Mouse (Mus musculus): Measurements from ENCODE around the gene Fmo4. TPM values are rescaled to one million over a fixed set of nuclear protein-coding genes. Genes with fewer than 3 reads are reported as not detected.
"Not testable (repeated sequence)": the region's sequence is repeated elsewhere in the genome, so short reads cannot be mapped to it uniquely, and the experiment has no call there.

Fmo4 gene
- polyA plus RNA-seq, 1 experiment from 2014 or later = 0.38 TPM

- H3K27ac ChIP-seq (ENCODE audit: low read depth) = no peak overlapping the region
- TF ChIP-seq CTCF (IDR thresholded peaks at IDR 0.05; ENCODE audit: low read depth) = no peak
- H3K9me3 ChIP-seq (ENCODE audit: low read depth, low read length) = no peaks in the 10 kb centered on the region
- no peak overlapping the region for H3K9ac ChIP-seq
- H3K4me3 ChIP-seq (ENCODE audit: low read depth, low read length) = no peak overlapping the region
- DNase-seq (peak; percentile 68), ATAC-seq (ENCODE audit: insufficient read depth) (no peak)
- H3K4me1 ChIP-seq (ENCODE audit: insufficient read depth) = no peaks in the 10 kb centered on the region
- no peaks in the 10 kb centered on the region for H3K27me3 ChIP-seq (ENCODE audit: insufficient read depth, low read length)
- no peak overlapping the region for H3K4me2 ChIP-seq
- H3K36me3 ChIP-seq (ENCODE audit: insufficient read depth) = no peaks in the 10 kb centered on the region
These were observed 17.3 kb downstream of the Fmo4 start for GRCm38 (mm10) chr1:162796441-162796840.

DNA sequence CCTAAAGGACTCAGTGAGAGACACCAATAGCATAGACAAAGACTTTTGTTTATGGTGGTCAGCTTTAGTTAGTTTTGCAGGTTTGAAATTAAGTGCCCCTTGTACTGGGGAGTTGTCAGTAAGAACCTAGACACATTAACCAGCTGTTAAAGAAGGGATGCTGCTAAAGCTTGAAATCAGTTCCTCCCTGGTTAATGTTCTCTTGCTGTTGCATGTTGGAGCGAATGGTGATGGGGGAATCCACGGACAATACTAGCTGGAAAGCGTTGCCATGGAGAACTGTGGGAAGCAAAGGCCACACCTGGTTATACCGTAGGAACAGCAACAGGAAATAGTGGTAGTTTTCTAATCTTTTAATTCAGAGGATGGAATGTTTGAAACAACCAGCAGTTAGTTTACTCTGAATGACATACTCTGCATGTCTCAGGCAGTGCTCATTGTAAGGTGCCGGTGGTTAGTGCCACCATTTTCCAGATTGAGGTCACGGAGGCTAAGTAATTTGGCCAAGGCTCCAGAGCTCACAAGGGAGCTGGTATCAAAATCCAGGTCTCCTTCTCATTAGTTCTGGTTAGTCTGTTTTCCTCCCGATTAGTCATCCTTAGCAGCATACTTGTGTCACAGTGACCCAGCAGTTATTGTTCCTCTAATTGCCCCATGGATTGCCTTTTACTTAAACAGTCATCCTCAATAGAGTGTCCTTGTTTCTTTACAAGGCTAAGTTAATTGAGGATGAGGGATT, 21.3 kb downstream of the Fmo4 start:
- H3K27ac ChIP-seq (ENCODE audit: low read depth) = no peak overlapping the region

GRCm38 (mm10) chr1:162785222-162785621, 28.6 kb downstream of the Fmo4 start:
- 78% methylated on average over 4 of the region's 4 CpGs for WGBS
- no peak overlapping the region for H3K27ac ChIP-seq (ENCODE audit: low read depth)
- H3K4me2 ChIP-seq = no peak overlapping the region
- ATAC-seq (ENCODE audit: insufficient read depth) (no peak), DNase-seq (no peak)
- H3K9ac ChIP-seq = no peak overlapping the region
- H3K4me1 ChIP-seq (ENCODE audit: insufficient read depth) = no peaks in the 10 kb centered on the region
- H3K27me3 ChIP-seq (ENCODE audit: insufficient read depth, low read length) = no peaks in the 10 kb centered on the region
- H3K4me3 ChIP-seq (ENCODE audit: low read depth, low read length) = no peak overlapping the region
- no peak for TF ChIP-seq CTCF (IDR thresholded peaks at IDR 0.05; ENCODE audit: low read depth)
- no peaks in the 10 kb centered on the region for H3K36me3 ChIP-seq (ENCODE audit: insufficient read depth)
- H3K9me3 ChIP-seq (ENCODE audit: low read depth, low read length) = no peaks in the 10 kb centered on the region

More for the DNA sequence above, 21.3 kb downstream of the Fmo4 start:
- no peaks in the 10 kb centered on the region for H3K27me3 ChIP-seq (ENCODE audit: insufficient read depth, low read length)
- no peaks in the 10 kb centered on the region for H3K36me3 ChIP-seq (ENCODE audit: insufficient read depth)
- ATAC-seq (ENCODE audit: insufficient read depth) (no peak), DNase-seq (no peak)
- no peak overlapping the region for H3K4me2 ChIP-seq
- WGBS = 72% methylated on average over 7 of the region's 7 CpGs
- TF ChIP-seq CTCF (IDR thresholded peaks at IDR 0.05; ENCODE audit: low read depth) = no peak
- H3K4me3 ChIP-seq (ENCODE audit: low read depth, low read length) = no peak overlapping the region
- no peaks in the 10 kb centered on the region for H3K9me3 ChIP-seq (ENCODE audit: low read depth, low read length)
- H3K9ac ChIP-seq = no peak overlapping the region
- no peaks in the 10 kb centered on the region for H3K4me1 ChIP-seq (ENCODE audit: insufficient read depth)

GRCm38 (mm10) chr1:162783669-162784248, 30.0 kb downstream of the Fmo4 start:
- H3K36me3 ChIP-seq (ENCODE audit: insufficient read depth) = no peaks in the 10 kb centered on the region
- H3K4me1 ChIP-seq (ENCODE audit: insufficient read depth) = no peaks in the 10 kb centered on the region
- ATAC-seq (ENCODE audit: insufficient read depth) (no peak), DNase-seq (no peak)
- no peak overlapping the region for H3K4me3 ChIP-seq (ENCODE audit: low read depth, low read length)
- no peaks in the 10 kb centered on the region for H3K27me3 ChIP-seq (ENCODE audit: insufficient read depth, low read length)
- no peak for TF ChIP-seq CTCF (IDR thresholded peaks at IDR 0.05; ENCODE audit: low read depth)
- no peak overlapping the region for H3K27ac ChIP-seq (ENCODE audit: low read depth)
- H3K9ac ChIP-seq = no peak overlapping the region
- no peaks in the 10 kb centered on the region for H3K9me3 ChIP-seq (ENCODE audit: low read depth, low read length)
- 79% methylated on average over 7 of the region's 7 CpGs for WGBS
- H3K4me2 ChIP-seq = no peak overlapping the region

DNA sequence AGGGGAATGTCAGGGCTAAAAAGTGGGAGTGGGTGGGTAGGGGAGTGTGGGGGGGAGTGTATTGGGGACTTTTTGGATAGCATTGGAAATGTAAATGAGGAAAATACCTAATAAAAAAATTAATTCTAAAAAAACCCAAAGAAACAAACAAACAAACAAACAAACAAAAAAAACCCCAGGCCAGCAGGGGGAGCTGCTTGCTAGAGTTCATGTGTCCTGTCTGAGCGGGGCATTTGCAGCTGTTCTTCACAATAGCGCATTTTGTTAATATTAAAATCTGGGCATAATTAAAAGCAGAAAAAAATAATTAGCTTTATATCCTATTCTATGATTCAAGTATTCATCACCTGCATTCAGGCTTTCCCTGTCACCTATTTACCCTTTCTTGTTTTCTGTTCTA, 32.7 kb downstream of the Fmo4 start:
- H3K27ac ChIP-seq (ENCODE audit: low read depth); DNase-seq; H3K9ac ChIP-seq; H3K36me3 ChIP-seq (ENCODE audit: insufficient read depth); H3K4me1 ChIP-seq (ENCODE audit: insufficient read depth); ATAC-seq (ENCODE audit: insufficient read depth); H3K4me3 ChIP-seq (ENCODE audit: low read depth, low read length); H3K4me2 ChIP-seq; H3K9me3 ChIP-seq (ENCODE audit: low read depth, low read length); H3K27me3 ChIP-seq (ENCODE audit: insufficient read depth, low read length): not testable (repeated sequence)
- WGBS = 92% methylated on average over 2 of the region's 2 CpGs

DNA sequence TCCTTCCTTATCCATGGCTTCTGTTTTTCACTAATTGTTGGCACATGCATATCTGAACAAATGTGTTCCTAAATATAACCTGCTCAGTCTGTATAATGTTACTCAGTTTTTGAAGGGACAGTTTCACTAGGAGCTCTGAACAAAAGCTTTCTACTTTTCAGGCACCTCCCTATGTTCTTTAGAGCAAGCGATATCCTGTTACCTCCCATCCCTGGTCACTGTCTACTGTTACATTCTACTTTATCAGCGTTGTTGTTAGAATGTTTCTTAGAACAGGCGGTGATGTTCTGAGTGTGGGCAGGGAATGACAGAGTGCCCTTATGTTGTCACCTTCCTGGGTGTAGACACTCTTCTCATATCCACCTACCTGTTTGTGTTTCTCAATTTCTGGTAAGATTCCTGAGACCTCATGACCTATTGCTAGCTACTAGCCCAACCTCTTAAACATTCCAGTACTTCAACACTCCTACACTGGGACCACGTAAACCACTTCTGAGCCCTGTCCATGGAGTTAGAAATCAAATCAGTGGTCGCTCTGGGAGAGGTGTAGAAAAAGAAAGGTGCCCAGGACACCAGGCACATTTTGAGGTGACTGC, 35.7 kb downstream of the Fmo4 start:
- ATAC-seq (ENCODE audit: insufficient read depth) (no peak), DNase-seq (no peak)
- H3K4me1 ChIP-seq (ENCODE audit: insufficient read depth) = no peaks in the 10 kb centered on the region
- no peak overlapping the region for H3K9ac ChIP-seq
- 60% methylated on average over 5 of the region's 5 CpGs for whole genome bisulfite sequencing
- no peaks in the 10 kb centered on the region for H3K9me3 ChIP-seq (ENCODE audit: low read depth, low read length)
- H3K4me2 ChIP-seq = no peak overlapping the region
- H3K4me3 ChIP-seq (ENCODE audit: low read depth, low read length) = no peak overlapping the region
- no peaks in the 10 kb centered on the region for H3K36me3 ChIP-seq (ENCODE audit: insufficient read depth)
- H3K27me3 ChIP-seq (ENCODE audit: insufficient read depth, low read length) = no peaks in the 10 kb centered on the region
- no peak for TF ChIP-seq CTCF (IDR thresholded peaks at IDR 0.05; ENCODE audit: low read depth)
- H3K27ac ChIP-seq (ENCODE audit: low read depth) = no peak overlapping the region

DNA sequence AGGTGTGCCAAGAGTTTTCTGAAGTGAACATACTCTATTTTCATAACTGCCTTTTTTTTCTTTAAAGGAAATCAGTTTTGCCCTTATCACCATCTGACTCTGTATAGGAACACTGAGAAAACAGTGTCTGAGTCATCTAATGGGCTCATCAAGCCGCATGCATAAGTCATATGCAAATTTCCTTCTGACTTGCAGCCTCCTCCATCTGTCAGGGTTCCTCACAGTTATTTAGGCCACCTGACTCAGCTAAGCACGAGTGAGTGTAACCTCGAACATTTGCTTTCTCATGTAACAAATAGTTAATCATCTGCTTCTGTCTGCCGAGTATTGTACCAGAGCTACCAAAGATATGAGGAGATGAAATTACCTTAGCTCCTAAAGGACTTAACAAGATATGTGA, 40.1 kb downstream of the Fmo4 start:
- H3K4me1 ChIP-seq (ENCODE audit: insufficient read depth) = no peaks in the 10 kb centered on the region
- H3K27ac ChIP-seq (ENCODE audit: low read depth) = no peak overlapping the region
- no peak overlapping the region for H3K4me2 ChIP-seq
- H3K36me3 ChIP-seq (ENCODE audit: insufficient read depth) = no peaks in the 10 kb centered on the region
- no peak for TF ChIP-seq CTCF (IDR thresholded peaks at IDR 0.05; ENCODE audit: low read depth)
- H3K27me3 ChIP-seq (ENCODE audit: insufficient read depth, low read length) = no peaks in the 10 kb centered on the region
- no peak overlapping the region for H3K4me3 ChIP-seq (ENCODE audit: low read depth, low read length)
- H3K9me3 ChIP-seq (ENCODE audit: low read depth, low read length) = no peaks in the 10 kb centered on the region
- WGBS = 47% methylated on average over 4 of the region's 4 CpGs
- DNase-seq (no peak), ATAC-seq (ENCODE audit: insufficient read depth) (no peak)
- no peak overlapping the region for H3K9ac ChIP-seq

Data from lung, embryonic 14.5 days (tissue).